Mouse (Mus musculus) heart, embryonic 12.5 days (tissue): Measurements from ENCODE around the gene Pitpna. TPM values are rescaled to one million over a fixed set of nuclear protein-coding genes. Genes with fewer than 3 reads are reported as not detected.
"Not testable (repeated sequence)": the region's sequence is repeated elsewhere in the genome, so short reads cannot be mapped to it uniquely, and the experiment has no call there.

Experiments
- ATAC-seq: fragments of 200-750 bp; cut with Nextera tagmentation; 2 replicates; pipeline ENCODE4 v1.8.0; 2017; ENCODE audit warnings: moderate TSS enrichment, moderate library complexity; ENCODE audit not compliant: insufficient number of reproducible peaks, low FRiP score
- H3K27ac ChIP-seq: fragments of 300-500 bp; sonication (generic); 2 replicates; pipeline ENCODE4 v1.5.1; 2016; ENCODE audit warnings: mild to moderate bottlenecking, moderate library complexity; ENCODE audit not compliant: poor library complexity, severe bottlenecking
- H3K27me3 ChIP-seq: fragments of 300-500 bp; sonication (generic); replicated peaks from 2 replicates; pipeline ENCODE4 v1.6.1; 2016; ENCODE audit warnings: mild to moderate bottlenecking, moderate library complexity
- H3K36me3 ChIP-seq: fragments of 300-500 bp; sonication (generic); 2 replicates; pipeline ENCODE4 v1.6.1; 2016; ENCODE audit warnings: mild to moderate bottlenecking, moderate library complexity
- H3K4me1 ChIP-seq: fragments of 300-500 bp; sonication (generic); replicated peaks from 2 replicates; pipeline ENCODE4 v1.6.1; 2016; ENCODE audit warnings: mild to moderate bottlenecking
- H3K4me2 ChIP-seq: fragments of 300-500 bp; sonication (generic); 2 replicates; pipeline ENCODE4 v1.6.1; 2016; ENCODE audit warnings: mild to moderate bottlenecking, moderate library complexity
- H3K4me3 ChIP-seq: fragments of 300-500 bp; sonication (generic); 2 replicates; pipeline ENCODE4 v1.5.1; 2016; ENCODE audit warnings: mild to moderate bottlenecking
- H3K9ac ChIP-seq: fragments of 300-500 bp; sonication (generic); 2 replicates; pipeline ENCODE4 v1.6.1; 2016; ENCODE audit warnings: mild to moderate bottlenecking, moderate library complexity
- H3K9me3 ChIP-seq: fragments of 300-500 bp; sonication (generic); replicated peaks from 2 replicates; pipeline ENCODE4 v1.6.1; 2016; ENCODE audit warnings: mild to moderate bottlenecking, moderate library complexity
- WGBS: fragments of 180-500 bp; shearing (Covaris S2); methylation state at CpG from one replicate; pipeline ENCODE4 v1.1.7; 2016; 5-methylcytosine and 5-hydroxymethylcytosine counted together
- polyA plus RNA-seq: library from polyadenylated mRNA; unstranded; fragments of >200 nt; fragmentation: Nextera tagmentation; extraction: Ambion mirVana; gene quantifications from 2 replicates; pipeline ENCODE4 v1.2.1, GENCODE M21; 2016

The Pitpna gene
- polyA plus RNA-seq, 1 experiment from 2014 or later: 75.3 TPM

DNA sequence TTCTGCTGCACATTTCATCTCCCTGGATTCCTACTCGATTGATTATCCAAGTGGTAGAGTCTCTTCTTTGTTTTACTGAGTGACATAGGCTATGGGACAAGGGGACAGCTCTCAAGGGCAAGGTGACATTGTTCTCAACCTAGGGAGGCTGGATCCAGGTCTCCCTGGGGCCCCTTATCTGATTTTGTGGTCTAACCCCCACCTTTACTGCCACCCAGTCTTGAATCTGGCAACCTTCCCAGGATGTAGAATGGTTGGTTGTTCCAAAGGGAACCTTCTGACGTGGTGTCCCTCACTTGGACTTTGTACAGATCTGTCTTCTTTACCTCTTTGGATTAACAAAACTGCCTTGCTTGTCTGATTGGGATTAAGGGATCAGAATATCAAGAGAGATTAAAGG is 7.5 kb downstream of the Pitpna start:
- WGBS: 63% methylated on average over 2 of the region's 2 CpGs
- Histone ChIP-seq H3K4me1 (peaks cover 25% of the 10 kb centered on the region), H3K27ac (no peak overlapping the region), H3K36me3 (peaks cover 78% of the 10 kb centered on the region), H3K27me3 (no peaks in the 10 kb centered on the region), H3K4me2 (no peak overlapping the region), H3K9ac (no peak overlapping the region), H3K4me3 (no peak overlapping the region), H3K9me3 (no peaks in the 10 kb centered on the region)
- no peak for ATAC-seq

DNA sequence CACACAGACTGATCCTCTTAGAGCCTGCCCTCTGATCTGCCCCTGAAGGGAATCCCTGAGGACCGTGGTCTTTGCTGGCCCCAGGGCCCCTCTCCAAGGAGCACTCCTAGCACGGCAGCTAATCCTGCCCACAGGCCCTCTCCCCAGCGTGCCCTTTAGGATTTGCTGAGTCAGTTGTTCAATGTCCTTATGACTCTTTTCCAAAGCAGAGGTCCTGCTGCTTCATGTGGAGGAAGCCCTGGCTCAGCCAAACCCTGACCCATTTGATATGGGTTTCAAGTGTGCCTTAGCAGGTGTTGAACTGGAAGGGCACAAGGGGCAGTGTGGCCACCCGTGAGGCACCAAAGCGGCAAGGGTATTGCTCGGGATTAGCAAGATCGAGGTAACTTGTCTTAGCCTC is 7.9 kb downstream of the Pitpna start:
- H3K4me3 ChIP-seq: no peak overlapping the region
- H3K27me3 ChIP-seq: no peaks in the 10 kb centered on the region
- no peak overlapping the region for H3K27ac ChIP-seq
- peaks cover 82% of the 10 kb centered on the region for H3K36me3 ChIP-seq
- no peaks in the 10 kb centered on the region for H3K9me3 ChIP-seq
- 82% methylated on average over 7 of the region's 7 CpGs for WGBS
- no peak overlapping the region for H3K9ac ChIP-seq
- peaks cover 25% of the 10 kb centered on the region for H3K4me1 ChIP-seq
- ATAC-seq: no peak
- H3K4me2 ChIP-seq: no peak overlapping the region

DNA sequence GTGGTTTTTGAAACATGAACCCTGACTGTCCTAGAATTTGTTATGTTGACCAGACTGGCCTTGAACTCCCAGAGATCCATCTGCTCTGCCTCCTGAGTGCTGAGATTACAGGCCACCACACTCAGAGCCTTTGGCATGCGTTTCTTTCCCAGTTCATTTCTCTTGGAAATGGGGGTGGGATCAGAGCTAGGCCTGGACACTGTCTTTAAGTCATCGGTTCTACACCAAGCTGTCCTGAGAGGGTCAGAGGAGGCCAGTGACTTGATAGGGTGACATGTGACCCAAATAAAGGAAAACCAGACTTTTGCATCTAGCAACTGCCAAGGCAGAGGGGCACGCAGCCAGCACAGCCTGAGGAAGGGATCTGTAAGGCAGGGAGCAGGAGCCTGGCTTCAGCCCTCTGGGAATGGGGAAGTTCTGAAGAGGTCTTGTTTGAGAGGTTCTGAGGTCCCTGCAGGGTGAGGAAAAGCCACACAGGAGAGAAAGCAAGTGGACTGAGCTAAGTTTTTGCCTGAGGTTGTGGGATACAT is 8.9 kb downstream of the Pitpna start:
- Histone ChIP-seq H3K9me3 (no peaks in the 10 kb centered on the region), H3K4me1 (peaks cover 25% of the 10 kb centered on the region), H3K36me3 (peaks cover 85% of the 10 kb centered on the region), H3K27ac (no peak overlapping the region), H3K9ac (no peak overlapping the region), H3K27me3 (no peaks in the 10 kb centered on the region), H3K4me2 (no peak overlapping the region), H3K4me3 (no peak overlapping the region)
- WGBS: 51% methylated on average over 3 of the region's 3 CpGs
- ATAC-seq: no peak

DNA sequence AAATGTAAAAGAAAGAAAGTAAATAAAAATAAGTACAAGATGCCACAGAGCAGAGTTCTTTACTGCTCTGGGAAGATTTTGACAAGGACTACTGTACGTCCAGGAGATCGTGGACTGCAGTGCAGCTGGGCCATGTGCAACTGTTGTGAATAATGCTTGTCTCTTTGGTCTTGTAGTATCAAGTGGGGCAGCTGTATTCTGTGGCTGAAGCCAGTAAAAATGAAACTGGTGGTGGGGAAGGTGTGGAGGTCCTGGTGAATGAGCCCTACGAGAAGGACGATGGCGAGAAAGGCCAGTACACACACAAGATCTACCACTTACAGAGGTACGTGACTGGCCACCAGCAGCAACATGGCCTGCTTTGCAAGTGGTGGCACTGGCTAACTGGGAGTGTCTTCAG is 10.1 kb downstream of the Pitpna start:
- Histone ChIP-seq H3K4me1 (peaks cover 21% of the 10 kb centered on the region), H3K9ac (no peak overlapping the region), H3K27me3 (no peaks in the 10 kb centered on the region), H3K9me3 (no peaks in the 10 kb centered on the region), H3K27ac (no peak overlapping the region), H3K4me3 (no peak overlapping the region), H3K4me2 (no peak overlapping the region), H3K36me3 (peaks cover 85% of the 10 kb centered on the region)
- ATAC-seq: no peak
- 97% methylated on average over 6 of the region's 6 CpGs for WGBS

DNA sequence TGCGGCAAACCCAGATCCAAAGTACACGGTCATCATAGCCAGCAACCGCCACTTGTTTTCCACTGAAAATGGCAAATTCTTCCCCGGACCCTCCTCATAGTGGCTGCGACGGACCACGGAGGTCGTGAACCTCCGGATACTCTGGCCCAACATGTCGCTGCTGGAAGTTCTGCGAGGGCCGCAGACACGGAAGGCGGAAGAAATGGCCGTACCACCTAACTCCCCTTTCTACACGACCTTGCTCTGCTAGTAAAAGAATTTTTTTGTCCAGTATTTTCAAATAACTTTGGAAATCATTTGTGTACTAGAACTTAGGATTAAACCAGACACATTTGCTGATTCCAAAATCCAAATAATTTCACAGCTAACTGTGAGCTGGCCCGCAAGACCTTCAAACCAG is 11.9 kb downstream of the Pitpna start:
- 94% methylated on average over 17 of the region's 17 CpGs for WGBS
- ATAC-seq, H3K4me2 ChIP-seq: not testable (repeated sequence)

DNA sequence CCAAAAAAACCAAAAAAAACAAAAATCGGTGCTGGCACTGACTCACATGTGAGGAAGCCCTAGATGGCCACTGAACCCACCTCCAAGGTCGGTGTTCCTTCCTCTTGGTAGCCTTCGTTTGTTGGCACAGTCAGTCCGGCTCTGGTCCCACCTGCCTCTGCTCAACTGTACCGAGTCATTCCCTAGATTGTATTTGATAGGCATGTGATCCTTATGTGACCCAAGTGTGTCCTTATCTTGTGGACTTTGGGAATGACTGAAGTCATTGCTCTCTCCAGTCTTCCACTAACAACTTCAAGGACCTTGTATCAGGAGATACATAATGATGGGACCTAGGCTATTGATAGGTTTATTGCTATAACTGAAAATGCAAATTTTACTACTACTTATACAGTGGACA is 16.9 kb downstream of the Pitpna start:
- H3K36me3 ChIP-seq: peaks cover 84% of the 10 kb centered on the region
- no peaks in the 10 kb centered on the region for H3K9me3 ChIP-seq
- no peaks in the 10 kb centered on the region for H3K27me3 ChIP-seq
- H3K4me1 ChIP-seq: no peaks in the 10 kb centered on the region
- 82% methylated on average over 5 of the region's 5 CpGs for WGBS
- H3K9ac ChIP-seq: no peak overlapping the region
- no peak for ATAC-seq
- no peak overlapping the region for H3K4me2 ChIP-seq
- no peak overlapping the region for H3K27ac ChIP-seq
- no peak overlapping the region for H3K4me3 ChIP-seq

More for the DNA sequence above, 11.9 kb downstream of the Pitpna start:
- not testable (repeated sequence) for H3K4me3 ChIP-seq, H3K27ac ChIP-seq, H3K27me3 ChIP-seq, H3K9ac ChIP-seq, H3K9me3 ChIP-seq
- Histone ChIP-seq H3K36me3 (peaks cover 81% of the 10 kb centered on the region), H3K4me1 (peaks cover 21% of the 10 kb centered on the region)

DNA sequence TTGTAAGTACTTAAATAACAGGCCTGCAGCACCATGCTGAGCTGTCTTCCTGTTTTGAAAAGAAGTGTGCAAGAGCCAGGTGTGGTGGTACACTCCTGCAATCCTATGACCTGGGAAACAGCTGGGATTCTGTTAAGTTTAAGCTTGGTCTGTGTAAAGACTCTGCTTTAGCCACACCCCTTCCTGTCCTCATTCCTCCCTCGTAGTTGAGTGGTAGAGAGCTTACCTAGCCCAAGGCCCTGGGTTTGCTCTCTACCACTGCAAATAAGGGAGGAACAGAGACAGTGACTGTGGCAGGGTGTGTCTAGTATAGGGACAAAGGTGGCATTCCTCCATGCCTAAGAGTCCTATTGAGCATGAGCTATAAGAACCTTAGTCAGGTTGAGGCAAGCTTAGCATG is 17.4 kb downstream of the Pitpna start:
- WGBS: 45% methylated on average over 1 of the region's 1 CpGs
- H3K27me3 ChIP-seq: no peaks in the 10 kb centered on the region
- no peaks in the 10 kb centered on the region for H3K9me3 ChIP-seq
- ATAC-seq: no peak
- H3K4me1 ChIP-seq: no peaks in the 10 kb centered on the region
- H3K9ac ChIP-seq: no peak overlapping the region
- peaks cover 84% of the 10 kb centered on the region for H3K36me3 ChIP-seq
- H3K4me3 ChIP-seq: no peak overlapping the region
- H3K4me2 ChIP-seq: no peak overlapping the region
- H3K27ac ChIP-seq: no peak overlapping the region

DNA sequence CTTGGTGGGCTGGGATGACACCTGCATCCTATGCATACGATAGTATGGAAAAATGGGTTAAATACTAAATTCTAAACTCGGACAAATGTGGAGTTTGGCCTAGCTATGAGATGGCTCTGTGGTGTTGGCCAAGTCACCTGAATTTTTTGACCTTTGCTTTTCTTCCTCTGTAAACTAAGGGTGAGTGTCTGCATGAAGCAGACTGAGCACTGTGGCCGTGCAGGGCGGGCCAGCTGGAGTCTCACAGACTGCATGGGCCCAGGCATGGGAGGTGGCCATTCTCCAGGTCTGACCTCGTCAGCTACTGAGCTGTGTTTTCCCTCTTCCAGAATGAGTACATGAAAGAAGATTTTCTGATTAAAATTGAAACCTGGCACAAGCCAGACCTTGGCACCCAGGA is 20.9 kb downstream of the Pitpna start:
- 88% methylated on average over 5 of the region's 5 CpGs for WGBS
- H3K36me3 ChIP-seq: peaks cover 78% of the 10 kb centered on the region
- H3K27me3 ChIP-seq: no peaks in the 10 kb centered on the region
- no peak overlapping the region for H3K4me2 ChIP-seq
- no peak overlapping the region for H3K27ac ChIP-seq
- H3K4me3 ChIP-seq: no peak overlapping the region
- ATAC-seq: no peak
- H3K9ac ChIP-seq: no peak overlapping the region
- no peaks in the 10 kb centered on the region for H3K9me3 ChIP-seq
- H3K4me1 ChIP-seq: no peaks in the 10 kb centered on the region

DNA sequence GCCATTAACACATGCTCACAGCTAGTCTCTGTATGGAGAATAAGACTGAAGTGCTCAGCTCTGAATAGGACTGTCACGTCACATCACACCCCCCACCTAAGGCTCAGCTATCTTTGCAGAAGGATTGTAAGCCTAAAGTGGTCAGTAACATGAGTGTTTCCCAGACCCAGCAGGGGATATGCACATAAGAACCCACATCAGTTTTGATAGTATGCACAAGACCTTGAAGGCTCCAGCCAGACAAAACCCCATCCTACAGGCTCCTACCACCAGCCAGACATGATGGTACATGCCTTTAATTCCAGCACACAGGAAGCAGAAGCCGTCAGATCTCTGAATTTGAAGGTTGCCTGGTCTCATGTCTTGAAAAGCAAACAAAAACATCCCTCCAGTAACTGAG is 22.1 kb downstream of the Pitpna start:
- WGBS: 77% methylated on average over 2 of the region's 2 CpGs
- no peak overlapping the region for H3K9ac ChIP-seq
- no peak overlapping the region for H3K4me3 ChIP-seq
- H3K4me2 ChIP-seq: no peak overlapping the region
- H3K9me3 ChIP-seq: no peaks in the 10 kb centered on the region
- no peak overlapping the region for H3K27ac ChIP-seq
- H3K36me3 ChIP-seq: peaks cover 74% of the 10 kb centered on the region
- no peak for ATAC-seq
- no peaks in the 10 kb centered on the region for H3K27me3 ChIP-seq
- no peaks in the 10 kb centered on the region for H3K4me1 ChIP-seq

DNA sequence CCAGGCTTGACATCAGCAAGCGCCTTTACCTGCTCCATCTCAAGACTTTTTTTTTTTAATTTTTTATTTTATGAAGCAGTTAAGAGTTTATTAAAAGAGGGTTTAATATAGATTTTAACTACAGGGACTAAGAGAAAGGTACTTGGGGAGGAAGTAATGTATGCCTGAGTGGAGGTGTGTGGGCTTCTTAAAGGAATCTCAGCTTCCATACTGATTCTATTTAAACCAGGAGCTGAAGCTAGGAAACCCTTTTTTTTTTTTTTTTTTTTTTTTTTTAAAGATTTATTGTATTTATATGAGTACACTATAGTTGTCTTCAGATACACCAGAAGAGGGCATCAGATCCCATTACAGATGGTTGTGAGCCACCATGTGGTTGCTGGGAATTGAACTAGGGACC is 26.9 kb downstream of the Pitpna start:
- WGBS: 100% methylated on average over 1 of the region's 1 CpGs
- Histone ChIP-seq H3K27me3 (no peaks in the 10 kb centered on the region), H3K9ac (no peak overlapping the region), H3K4me1 (no peaks in the 10 kb centered on the region), H3K9me3 (no peaks in the 10 kb centered on the region), H3K4me3 (no peak overlapping the region), H3K36me3 (peaks cover 76% of the 10 kb centered on the region), H3K27ac (no peak overlapping the region), H3K4me2 (no peak overlapping the region)
- no peak for ATAC-seq

DNA sequence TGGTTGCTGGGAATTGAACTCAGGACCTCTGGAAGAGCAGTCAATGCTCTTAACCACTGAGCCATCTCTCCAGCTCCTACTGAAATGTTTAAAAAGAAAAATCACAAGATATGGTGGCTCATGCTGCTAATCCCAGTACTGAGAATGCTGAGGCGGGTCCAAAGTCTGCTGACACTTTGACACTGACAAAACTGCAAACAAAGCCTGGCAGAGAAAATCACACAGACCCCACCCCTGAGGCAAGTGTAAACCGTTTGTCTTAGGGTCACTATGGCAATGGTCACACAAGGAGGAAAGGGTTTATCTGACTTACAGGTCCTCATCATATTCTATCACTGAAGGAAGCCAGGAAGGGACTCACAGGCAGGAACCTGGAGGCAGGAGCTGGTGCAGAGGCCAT is 27.7 kb downstream of the Pitpna start:
- H3K4me3 ChIP-seq: no peak overlapping the region
- H3K4me1 ChIP-seq: no peaks in the 10 kb centered on the region
- no peaks in the 10 kb centered on the region for H3K27me3 ChIP-seq
- WGBS: 89% methylated on average over 2 of the region's 2 CpGs
- peaks cover 76% of the 10 kb centered on the region for H3K36me3 ChIP-seq
- no peak overlapping the region for H3K9ac ChIP-seq
- H3K27ac ChIP-seq: no peak overlapping the region
- ATAC-seq: no peak
- H3K4me2 ChIP-seq: no peak overlapping the region
- no peaks in the 10 kb centered on the region for H3K9me3 ChIP-seq

DNA sequence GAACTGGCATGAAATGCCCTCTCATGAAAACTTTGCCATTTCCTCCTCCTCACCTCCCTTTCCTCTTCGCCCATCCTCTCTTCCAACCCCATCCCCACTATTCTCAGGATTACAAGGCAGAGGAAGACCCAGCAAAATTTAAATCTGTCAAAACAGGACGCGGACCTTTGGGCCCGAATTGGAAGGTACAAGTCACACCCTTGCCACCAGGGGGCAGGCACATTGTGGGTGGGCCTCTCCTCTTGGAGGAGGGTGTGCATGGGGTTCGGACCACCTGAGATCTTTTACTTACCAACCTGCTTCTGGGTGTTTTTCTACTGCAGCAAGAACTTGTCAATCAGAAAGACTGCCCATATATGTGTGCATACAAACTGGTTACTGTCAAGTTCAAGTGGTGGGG is 31.2 kb downstream of the Pitpna start:
- Histone ChIP-seq H3K4me3 (no peak overlapping the region), H3K4me1 (peaks cover 23% of the 10 kb centered on the region), H3K27me3 (no peaks in the 10 kb centered on the region), H3K9ac (no peak overlapping the region), H3K9me3 (no peaks in the 10 kb centered on the region), H3K36me3 (peaks cover 75% of the 10 kb centered on the region), H3K27ac (no peak overlapping the region), H3K4me2 (no peak overlapping the region)
- no peak for ATAC-seq
- 80% methylated on average over 5 of the region's 5 CpGs for WGBS
